Mouse (Mus musculus) cerebellum, adult 11-12 months (tissue): ENCODE data around the gene Itga4.
A peak's percentile ranks its signal among the peaks of the same experiment; 100 is the strongest.

Experiments
- DNase-seq: peaks from one replicate; pipeline ENCODE4 v3.0.0; 2022

Itga4 gene

DNA sequence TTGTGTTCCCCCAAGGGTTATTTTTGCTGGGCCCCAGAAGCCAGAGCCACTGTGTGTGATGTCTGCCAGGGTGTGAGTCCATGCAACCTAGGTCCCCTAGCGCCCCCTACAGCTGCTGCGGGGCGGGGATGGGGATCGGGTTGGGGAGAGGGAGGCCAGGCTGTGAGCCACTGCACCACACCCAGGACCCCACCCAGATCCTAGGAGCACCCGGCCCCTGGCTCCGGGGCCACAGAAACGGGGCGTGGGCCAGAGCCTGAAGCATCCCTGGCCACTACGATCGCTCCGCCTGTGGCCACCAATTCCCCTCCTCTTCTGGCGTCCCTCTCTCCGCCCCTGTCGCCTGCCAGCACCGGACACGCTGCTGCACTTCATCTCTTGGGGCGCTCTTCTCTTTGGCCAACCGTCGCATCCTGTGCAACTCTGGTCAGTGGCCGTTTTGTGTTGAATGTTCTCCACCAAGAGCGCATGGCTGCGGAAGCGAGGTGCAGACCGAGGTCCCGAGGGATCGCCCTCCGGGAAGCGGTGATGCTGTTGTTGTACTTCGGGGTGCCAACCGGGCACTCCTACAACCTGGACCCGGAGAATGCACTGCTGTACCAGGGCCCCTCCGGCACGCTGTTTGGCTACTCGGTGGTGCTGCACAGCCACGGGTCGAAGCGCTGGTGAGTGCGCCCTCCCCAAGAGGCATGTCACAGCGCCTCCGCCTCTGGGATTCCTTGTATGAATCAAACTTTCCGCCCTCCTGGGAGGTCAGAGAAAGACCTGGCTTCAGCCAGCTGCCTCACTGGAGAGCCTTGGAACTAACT is at the start of gene Itga4:
TSS of gene Itga4 (plus strand) at position 235 of the 809 bp plus-strand sequence.
- peak; percentile 38 for DNase-seq

DNA sequence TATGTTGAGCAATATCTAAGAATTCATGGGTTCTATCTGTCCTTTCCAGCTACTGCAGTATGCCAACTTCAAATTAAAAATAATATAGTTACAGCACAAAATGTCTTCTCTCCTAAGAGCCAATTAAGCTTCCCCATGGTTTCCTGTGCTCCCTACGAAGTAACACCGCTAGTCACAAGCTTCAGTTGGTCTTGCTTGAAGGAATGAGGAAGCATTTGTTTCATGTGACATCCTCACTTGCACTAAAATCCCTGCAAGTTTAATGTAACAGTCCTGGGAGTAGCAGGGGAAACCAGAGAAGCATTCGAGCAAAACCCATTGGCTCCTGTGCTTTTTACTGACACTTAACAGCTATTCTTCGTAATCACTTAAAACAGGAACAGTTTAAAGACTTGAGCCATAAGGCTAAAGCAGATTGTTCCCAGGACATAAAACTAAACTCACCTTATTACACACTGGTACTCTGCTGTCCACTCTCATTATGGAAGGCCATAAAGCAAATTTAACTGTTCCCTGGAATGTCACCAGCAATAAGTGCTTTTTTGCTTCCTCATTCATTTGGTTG is 49.0 kb upstream of the Itga4 start:
- no peak for DNase-seq

DNA sequence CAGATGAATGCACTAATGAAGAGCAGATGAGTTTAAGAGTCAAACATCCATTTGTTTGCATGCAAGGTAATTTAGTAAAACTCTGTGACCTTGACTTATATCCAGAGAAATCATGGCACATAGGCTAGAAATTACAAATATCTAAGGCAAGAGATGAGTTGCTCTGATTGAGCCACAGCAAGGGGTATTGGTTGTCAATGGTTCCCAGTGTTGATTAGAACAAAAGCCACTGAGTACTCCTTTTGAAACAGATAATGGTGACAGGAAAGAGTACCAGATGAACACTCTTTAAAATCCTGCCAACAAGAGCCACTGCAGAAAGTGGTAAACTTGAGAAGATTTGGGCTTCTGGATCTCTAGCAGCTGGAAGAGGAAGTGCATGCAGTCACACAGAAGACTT is 40.2 kb upstream of the Itga4 start:
- DNase-seq, result no peak

DNA sequence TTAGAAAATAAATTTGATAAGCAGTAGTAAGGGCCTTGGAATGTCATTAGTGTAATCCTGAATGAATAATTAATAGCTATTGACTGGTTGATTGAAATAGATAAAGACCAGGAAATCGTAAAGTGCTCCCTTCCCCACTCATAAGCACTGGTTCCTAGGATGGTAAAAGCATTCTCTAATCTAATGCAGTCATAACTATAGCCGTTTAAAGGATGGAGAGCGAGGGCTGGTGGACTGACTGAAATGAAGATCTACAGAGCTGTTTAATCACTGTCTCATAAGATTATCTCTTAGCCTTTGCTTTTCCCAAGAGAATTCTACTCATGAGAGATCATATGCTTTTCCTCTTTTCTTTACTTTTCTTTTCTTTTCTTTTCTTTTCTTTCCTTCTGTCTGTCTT is 39.7 kb upstream of the Itga4 start:
- DNase-seq, result no peak

DNA sequence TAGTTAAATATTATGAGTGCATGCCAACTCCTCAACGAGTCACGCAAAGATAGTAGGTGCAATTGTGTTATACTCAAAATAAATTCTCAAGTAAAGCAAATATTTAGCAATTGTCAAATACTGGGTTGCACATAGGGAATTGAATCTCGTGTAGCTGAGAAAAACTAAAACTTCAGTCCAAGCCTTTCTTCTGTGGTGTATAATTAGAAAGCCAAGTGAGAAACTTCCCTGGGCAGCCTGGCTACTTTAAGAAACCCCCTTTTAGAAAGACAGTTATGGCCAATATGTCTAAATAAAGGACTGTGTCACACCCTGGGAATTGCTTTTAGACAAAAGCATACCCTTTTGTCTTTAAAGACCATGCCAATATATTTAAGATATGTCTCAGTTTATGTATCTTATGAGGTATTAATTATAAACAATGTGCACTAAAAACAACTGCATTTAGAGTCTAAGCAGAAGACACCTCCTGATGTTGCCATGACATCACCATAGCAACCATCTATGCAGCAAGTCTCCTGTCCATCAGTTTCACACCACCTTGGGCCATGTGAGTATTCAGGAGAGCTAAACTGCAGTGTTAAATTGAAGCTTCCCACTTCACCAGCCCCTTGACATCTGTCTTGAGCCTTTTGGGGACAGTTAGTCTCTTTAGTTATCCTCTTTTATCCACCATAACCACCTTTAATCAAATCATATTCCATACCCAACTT is 30.4 kb upstream of the Itga4 start:
- DNase-seq, result no peak

DNA sequence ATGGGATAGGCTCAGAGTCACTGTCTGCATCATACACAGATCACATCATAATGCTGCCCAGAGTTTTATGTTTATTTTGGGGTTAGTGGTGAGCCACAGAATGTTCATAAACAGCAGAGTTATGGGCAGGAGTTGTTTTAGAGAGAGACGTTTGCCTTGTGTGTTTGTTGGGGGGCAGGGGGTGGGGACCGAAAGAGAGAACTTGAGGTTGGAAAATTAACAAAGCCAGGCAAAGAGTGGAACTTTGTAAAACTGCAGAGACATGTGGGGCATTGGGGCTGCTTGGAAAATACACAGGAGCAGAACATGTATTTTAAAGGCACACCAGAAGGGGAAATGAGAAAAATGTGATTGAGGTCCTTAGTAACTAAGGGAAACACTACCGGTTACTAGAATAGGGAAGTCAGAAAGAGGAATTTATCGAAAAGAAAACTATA is 27.4 kb upstream of the Itga4 start:
- no peak for DNase-seq

DNA sequence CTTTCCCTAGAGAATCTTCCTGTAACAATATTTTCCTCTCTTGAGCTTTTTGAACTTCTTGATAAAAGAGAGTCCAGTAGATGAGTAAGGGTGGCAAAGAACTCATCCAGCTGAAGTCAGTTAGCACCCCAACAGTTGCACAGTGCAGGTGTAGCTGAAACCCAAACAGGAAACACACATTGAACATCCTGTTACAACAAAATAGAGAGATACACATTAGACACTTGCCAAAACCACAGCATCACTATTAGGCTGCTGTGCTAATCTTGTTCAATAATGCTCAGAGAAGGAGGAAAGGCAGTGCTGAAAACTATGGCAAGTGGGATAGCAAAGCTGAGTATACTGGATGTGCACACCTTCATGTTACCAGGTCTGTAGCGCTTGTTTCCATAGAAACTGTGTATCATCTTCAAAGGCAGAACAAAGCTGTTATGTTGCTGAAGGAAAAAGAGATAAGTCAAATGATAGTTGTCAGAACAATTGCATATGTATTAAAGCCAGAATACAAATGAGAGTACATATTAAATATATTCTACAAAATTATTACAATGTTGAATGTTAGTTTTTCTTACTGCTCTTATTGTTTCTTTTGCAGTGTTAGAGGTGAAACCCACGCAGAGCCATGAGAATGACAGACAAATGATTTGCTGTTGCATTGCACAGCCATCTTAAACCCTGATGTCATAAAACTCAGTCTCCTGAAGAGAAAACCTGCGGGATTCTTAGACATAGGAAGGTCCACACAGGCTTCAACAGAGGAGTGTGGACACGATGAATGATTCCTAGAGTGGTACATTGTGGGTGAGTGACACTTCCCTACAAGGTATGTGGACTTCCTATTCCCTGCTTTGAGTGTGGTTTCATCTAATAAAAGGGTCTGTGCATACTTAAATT is 23.9 kb upstream of the Itga4 start:
- no peak for DNase-seq

DNA sequence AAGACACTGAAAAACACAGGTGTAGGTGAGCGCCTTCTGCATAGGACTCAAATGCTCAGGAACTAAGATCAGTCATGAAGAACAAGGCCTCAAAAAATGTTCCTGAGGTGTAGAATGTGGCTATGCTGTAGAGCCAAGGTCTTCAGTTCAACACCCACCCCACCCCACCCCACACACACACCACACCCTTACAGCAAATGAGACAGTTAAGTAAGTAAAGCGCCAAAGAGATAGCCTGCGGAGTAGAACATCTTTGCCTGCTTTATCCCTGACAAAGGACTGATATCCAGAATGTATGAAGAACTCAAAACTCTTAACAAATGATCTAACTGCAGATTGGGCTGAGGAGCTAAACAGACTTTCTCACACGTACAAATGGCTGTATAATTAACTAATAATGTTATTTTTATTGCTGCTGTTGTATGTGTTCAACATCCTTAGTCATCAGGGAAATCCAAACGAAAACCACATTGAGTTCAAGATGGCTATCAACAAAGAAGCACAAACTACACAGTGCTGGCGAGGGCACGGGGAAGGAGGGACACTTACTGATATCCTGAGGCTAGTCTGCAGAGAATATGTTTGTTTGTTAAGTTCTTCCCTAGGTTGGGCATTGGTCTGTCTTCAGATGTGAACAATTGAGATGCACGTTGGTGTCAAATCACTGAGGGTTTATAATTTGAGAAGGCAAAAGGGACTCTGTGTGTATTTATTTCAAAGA is 19.3 kb upstream of the Itga4 start:
- DNase-seq, result no peak

DNA sequence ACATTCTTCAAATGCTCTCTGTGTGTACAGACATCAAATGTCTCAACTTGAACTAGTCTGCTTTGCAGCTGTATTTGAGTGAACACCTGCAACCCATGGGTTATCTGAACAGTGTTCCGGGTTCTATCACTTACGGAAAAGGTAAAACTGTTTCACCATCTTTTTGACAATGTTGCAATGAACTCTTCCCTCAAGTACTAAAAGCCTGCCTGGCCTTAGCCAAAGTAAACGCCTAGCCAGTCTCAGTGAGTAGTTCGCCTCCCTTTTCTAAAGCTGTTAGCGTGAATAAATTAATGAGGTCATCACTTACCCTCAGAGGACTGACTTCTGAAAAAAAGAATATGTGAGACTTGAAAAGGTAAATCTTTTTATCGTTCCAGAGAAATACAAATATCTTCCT is 18.0 kb upstream of the Itga4 start:
- no peak for DNase-seq

DNA sequence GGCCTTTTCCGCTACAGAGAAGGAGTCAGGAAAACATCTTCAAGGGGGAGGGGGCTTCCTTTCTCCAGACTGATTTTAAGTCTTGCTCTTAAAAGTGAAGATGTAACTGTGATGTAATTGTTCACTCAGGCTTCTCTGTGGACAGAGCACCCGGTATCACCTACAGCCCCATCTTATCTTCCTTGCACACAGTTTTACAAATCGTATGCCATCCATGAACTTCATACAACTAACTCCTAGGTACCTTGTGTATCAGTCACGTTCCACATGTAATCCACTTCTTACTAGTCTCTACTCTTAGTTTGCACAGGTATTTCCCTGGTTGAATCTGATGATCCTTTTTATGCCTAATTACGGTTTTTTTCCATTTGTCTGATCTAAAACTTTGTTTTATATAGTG is 10.9 kb upstream of the Itga4 start:
- no peak for DNase-seq

DNA sequence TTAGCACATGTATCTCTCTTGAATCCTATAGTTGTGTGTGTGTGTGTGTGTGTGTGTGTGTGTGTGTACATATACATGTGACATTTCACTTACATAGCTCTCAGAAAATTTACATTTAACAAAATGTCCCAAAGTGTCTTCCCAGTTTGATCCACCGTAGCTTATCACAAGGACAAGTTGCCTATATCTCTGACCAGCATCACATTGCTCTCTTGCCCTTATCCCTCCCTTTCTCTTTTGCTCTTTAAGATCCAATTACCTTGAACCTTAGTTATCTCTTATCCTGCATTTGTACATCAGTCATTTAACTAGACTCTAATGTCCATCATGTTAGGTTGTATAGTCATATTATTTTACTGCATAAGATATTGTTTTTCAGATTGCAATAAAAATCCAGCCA is 10.5 kb upstream of the Itga4 start:
- DNase-seq, result no peak

DNA sequence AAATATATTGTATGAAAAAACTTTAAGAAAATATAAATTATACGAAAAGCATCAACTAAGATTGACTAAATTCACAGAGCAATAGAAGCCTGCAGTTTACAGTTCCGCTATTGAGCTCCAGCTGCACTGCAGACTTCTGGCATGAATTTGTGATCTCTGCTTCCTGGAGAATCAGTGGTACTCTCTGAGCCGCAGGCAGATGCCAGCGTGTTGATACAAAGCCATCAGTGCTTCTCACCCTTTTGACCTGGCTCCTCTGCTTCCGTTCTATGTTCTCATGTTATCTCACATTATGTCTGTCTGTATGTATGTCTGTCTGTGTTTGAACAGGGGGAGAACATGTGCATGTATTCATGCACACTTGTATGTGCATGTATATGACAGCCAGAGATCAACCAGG is 6.9 kb upstream of the Itga4 start:
- DNase-seq, result no peak

DNA sequence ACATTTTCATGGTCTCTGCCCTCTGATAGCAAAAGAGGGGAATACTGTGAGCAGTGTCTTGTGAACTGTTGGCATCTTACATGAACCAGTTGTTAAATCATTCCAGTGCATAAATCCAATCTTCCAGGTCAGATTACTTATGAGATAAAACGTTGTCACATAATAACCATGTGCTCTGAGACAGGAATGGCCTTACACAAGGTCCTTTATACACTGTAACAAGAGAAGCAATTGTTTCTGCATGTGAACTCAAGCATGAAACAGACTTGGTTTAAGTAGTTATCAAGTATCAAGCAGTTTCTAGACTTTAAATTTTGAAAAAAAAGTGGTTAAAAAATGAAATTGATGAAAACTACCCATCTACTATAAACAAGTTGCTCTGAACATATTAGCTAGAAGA is 4.7 kb upstream of the Itga4 start:
- no peak for DNase-seq

DNA sequence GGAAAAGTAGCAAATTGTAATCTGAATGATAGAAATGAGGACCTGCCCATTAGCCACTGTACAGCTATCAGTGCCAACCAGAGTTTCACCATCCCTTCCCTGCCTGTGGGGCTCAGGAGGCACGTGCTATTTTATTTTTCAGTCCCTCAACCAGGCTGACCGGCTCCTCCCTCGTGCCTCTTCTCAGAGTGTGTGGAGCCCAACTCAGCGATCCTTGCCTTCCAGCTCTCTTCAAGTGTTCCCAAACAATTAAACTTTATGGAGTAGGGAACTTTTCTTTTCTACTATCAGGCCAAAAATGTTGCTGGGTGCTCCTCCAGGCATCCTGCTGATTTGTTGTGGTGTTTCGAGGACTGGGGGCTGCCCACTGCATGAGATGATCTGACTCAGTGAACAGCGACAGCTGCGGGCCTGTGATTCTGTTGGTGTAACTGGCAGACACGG is 1.4 kb upstream of the Itga4 start:
- DNase-seq, result no peak

DNA sequence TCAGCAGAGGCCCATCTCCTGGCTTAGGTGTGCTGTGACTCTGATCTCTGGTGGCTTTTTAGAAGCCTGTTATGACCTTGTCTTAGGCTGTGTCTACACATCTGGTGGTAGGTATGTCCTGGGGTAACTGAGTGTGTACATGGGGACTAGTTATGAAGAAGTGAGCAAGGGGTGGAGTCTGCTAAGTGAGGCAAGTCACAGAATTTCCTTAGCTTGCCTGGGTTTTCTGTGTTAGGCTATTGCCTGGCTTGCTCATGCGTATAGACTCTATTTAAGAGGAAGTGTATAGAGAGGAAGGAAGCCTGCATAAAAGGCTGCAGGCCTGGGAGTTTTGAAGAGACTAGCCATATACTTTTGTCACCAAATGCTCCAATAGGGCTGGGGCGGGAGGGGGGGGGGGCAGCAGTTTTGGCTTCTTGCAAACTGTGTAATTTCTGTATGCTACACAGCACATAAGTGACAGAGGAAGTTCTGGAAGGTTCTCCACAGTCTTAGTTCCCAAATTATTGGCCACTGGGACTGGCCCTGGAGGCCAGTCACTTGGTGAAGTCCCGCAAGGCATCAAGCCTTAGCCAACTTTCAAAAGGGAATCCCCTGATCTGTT is 536 bp upstream of the Itga4 start:
- no peak for DNase-seq

DNA sequence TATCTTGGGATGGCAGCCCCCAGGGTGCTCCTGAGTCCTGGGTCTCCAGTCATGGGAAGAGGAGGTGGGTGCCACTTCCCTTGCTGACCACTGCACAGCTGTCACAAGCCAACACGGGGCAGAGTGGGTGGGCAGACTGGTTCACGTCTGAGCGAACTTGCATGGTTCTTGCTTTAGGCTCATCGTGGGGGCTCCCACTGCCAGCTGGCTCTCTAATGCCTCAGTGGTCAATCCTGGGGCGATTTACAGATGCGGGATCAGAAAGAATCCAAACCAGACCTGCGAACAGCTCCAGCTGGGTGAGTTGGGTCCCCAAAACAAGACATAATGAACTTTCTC is 744 bp downstream of the Itga4 start:
- DNase-seq, result no peak

DNA sequence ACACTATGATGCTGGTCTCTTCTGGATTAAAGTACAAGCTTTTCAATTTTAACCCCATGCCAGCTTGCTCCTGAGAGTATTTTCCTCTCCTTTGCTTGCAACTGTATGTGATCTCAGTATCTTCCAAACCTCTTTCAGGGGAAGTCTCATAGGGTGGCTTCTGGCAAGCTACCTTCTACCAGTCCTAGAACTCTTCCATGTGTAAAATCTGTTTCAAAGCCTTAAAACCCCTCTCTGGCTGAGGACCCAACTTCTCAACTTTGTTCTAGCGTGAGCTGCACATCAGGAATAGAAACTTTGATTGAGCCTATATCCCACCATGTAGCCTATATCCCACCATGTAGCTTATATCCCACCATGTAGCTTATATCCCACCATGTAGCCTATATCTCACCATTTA is 1.1 kb downstream of the Itga4 start:
- DNase-seq, result no peak

DNA sequence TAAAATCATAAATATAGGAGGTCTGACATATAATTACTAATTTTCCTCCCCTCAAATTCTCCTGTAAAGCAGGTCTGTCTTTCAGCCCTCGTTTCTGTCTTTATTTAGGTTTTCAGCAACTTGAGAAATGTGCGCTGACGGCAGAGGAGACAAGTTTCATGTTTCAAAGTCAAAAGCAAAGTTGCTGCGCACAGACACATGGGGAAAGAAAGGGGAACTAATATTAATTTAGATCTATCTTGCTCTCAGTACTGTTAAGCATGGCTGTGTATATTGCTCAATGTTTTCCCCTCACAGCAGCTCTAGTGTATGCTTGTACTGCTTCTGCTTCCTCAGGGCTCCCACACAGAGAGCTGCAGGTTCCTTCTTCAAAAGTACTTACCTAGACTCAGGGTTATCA is 1.7 kb downstream of the Itga4 start:
- no peak for DNase-seq

DNA sequence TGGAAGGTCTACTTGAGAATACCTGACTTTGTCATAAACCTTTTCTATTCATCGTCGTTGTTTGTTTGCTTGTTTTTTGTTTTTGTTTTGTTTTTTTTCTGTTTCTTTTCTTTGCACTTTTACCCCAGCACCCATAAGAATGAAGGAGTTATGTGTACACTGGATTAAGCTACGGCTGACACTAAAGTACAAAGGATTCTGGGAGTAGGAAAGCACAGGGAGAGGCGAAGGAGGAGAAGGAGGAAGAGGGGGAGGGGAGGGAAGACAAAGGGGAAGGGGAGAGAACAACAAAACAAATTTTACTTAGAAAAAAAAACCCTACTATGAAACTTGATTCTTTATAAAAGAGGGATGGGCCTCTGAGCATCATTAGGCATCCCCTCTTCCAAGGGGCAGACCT is 2.2 kb downstream of the Itga4 start:
- DNase-seq, result no peak

DNA sequence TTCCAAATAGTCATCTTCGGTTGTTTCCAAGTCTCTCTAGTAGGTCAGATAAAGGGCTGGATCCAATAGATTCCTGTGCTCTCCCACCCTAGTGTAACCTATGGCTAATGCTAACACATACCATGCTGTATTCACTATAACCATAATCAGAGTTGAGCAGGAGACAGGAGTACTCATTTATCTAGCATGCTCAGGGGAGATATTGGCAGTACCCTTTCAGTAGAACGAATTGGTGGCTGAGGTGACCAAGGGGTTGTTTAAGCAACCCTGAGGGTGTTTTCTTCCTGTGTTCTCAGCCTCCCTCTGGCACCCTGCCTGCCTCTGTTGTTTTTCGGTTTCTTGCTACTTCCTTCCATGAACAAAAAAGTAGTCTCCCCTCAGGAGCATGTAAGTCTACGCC is 4.1 kb downstream of the Itga4 start:
- no peak for DNase-seq

DNA sequence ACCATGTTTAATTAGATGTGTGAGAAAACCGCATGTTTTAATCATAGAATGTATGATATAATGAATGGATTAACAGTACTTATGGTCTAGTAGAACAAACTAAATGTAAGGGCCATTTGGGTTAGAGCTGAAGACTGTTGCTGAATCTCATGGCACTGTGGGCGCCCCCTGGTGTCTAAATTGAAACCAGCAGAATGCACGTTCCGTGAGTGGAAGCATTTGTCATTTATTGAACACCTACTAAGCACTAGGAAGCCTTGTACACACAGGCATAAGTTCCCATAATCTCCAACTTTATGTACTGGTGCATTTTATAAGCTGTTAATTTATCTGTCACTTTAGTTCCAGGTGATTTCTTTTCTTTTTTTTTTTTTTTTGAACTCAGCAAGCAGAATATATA is 10.4 kb downstream of the Itga4 start:
- peak; percentile 20 for DNase-seq

DNA sequence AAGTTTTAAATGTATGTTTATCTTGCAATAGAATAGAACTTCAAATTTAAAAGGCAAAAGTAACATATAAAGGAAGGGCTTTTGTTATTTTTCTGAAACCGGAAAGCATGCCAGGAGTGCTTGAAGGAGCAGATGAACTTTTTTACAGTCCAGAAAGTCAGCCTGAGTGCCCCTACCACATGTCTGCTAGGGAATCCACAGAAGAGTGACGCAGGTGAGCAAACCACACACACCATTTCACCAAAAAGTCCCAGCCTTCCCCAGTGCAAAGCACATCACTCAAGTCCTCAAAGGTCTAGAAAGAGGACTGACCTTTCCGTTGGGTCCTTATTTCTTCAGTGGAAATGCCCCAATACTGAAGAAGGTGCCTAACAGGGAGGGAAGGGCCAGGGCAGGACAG is 11.3 kb downstream of the Itga4 start:
- no peak for DNase-seq
